Comparison of ENCODE assay signal across 8 mouse cellular contexts in the genomic region with DNA sequence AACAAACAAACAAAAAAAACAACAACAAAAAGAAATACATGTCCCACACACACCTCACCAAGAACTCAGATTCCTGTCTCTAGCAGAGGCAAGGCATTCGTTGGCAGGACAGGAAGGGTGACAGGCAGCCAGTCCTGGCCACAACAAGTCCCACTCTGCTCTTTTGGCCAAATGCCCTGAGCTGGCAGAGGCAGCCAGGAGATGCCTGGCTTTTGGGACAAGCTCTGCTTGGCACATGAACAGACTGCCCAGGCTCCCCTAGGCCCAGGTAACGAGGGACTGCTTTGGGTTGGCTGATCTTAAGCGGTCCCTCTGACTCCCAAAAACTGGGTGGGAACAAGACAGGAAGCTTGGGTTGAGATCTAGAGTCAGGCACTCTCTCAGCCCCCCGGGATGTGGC. TPM values are rescaled to one million over a fixed set of nuclear protein-coding genes. Genes with fewer than 3 reads are reported as not detected.
DNase-seq lines count a peak whose midpoint lies in the region; ATAC-seq and TF ChIP-seq lines count a peak whose summit lies in the region.

No protein-coding gene starts in this region.

- no peaks in the 10 kb centered on the region for H3K9me3 ChIP-seq in intestine, embryonic 15.5 days
- no peaks in the 10 kb centered on the region for H3K9me3 ChIP-seq in lung, embryonic 14.5 days (ENCODE audit: low read depth, low read length)
- H3K9me3 ChIP-seq in stomach, postnatal 0 days (ENCODE audit: control insufficient read depth, low read length), result no peaks in the 10 kb centered on the region

- H3K27ac ChIP-seq in intestine, embryonic 15.5 days, result 0 out of 2 replicates have a peak overlapping the region, but pooled peaks have one; percentile 81
- no peak overlapping the region for H3K27ac ChIP-seq in lung, embryonic 14.5 days (ENCODE audit: low read depth)
- no peak overlapping the region for H3K27ac ChIP-seq in stomach, postnatal 0 days (replicated peaks)

- peaks cover 47% of the 10 kb centered on the region for H3K4me1 ChIP-seq in intestine, embryonic 15.5 days (replicated peaks)
- peaks cover 19% of the 10 kb centered on the region for H3K4me1 ChIP-seq in lung, embryonic 14.5 days (ENCODE audit: insufficient read depth)
- H3K4me1 ChIP-seq in stomach, postnatal 0 days (replicated peaks; ENCODE audit: control insufficient read depth, insufficient read depth), result peaks cover 6% of the 10 kb centered on the region

- H3K4me3 ChIP-seq in intestine, embryonic 15.5 days (replicated peaks), result peak overlapping the region; percentile 90
- H3K4me3 ChIP-seq in lung, embryonic 14.5 days (ENCODE audit: low read depth, low read length), result peak overlapping the region; percentile 77
- H3K4me3 ChIP-seq in stomach, postnatal 0 days (ENCODE audit: low read depth, low read length), result peak overlapping the region; percentile 77

- no peak for TF ChIP-seq CTCF in lung, embryonic 14.5 days (IDR thresholded peaks at IDR 0.05; ENCODE audit: low read depth)
- TF ChIP-seq CTCF in stomach, postnatal 0 days (IDR thresholded peaks at IDR 0.05; ENCODE audit: low read depth), result no peak

- H3K4me2 ChIP-seq in intestine, embryonic 15.5 days (replicated peaks), result peak overlapping the region; percentile 87
- peak overlapping the region; percentile 99 for H3K4me2 ChIP-seq in lung, embryonic 14.5 days
- peak overlapping the region; percentile 66 for H3K4me2 ChIP-seq in stomach, postnatal 0 days (replicated peaks; ENCODE audit: low read depth)

- DNase-seq in left cerebral cortex, postnatal 10 days (ENCODE audit: extremely low spot score in 1 of 2, low spot score in 2 of 2), result peak; percentile 50 to 67
- DNase-seq in left cerebral cortex, adult 8-10 months (ENCODE audit: low spot score in 2 of 2), result no peak
- DNase-seq in cerebellum, adult 18-20 months, result peak; percentile 95 to 97
- peak; percentile 75 for DNase-seq in gastrocnemius, postnatal 14 days
- DNase-seq in lung, embryonic 14.5 days, result peak; percentile 46
- no peak for DNase-seq in stomach, postnatal 0 days (ENCODE audit: low spot score)
- no peak for DNase-seq in frontal cortex, postnatal 36 days (ENCODE audit: low spot score in 2 of 2)

- ATAC-seq in intestine, embryonic 15.5 days, result no peak
- no peak for ATAC-seq in lung, embryonic 14.5 days (ENCODE audit: insufficient read depth)
- ATAC-seq in stomach, postnatal 0 days (ENCODE audit: low FRiP score, low TSS enrichment), result no peak

- no peaks in the 10 kb centered on the region for H3K27me3 ChIP-seq in intestine, embryonic 15.5 days (replicated peaks)
- H3K27me3 ChIP-seq in lung, embryonic 14.5 days (ENCODE audit: insufficient read depth, low read length), result no peaks in the 10 kb centered on the region
- H3K27me3 ChIP-seq in stomach, postnatal 0 days (ENCODE audit: control insufficient read depth, insufficient read depth, low read length), result no peaks in the 10 kb centered on the region

- peak overlapping the region; percentile 87 for H3K9ac ChIP-seq in intestine, embryonic 15.5 days
- peak overlapping the region; percentile 77 for H3K9ac ChIP-seq in lung, embryonic 14.5 days
- H3K9ac ChIP-seq in stomach, postnatal 0 days (ENCODE audit: low read length), result peak overlapping the region; percentile 82

- TF ChIP-seq EP300 in stomach, postnatal 0 days (optimal IDR thresholded peaks at IDR 0.05), result no peak

- H3K36me3 ChIP-seq in intestine, embryonic 15.5 days, result 0 out of 2 replicates have a peak, but pooled peaks cover under 1% of the 10 kb centered on the region
- peaks cover 6% of the 10 kb centered on the region; the same call in 1 of the 2 replicates for H3K36me3 ChIP-seq in lung, embryonic 14.5 days (ENCODE audit: insufficient read depth)
- H3K36me3 ChIP-seq in stomach, postnatal 0 days (ENCODE audit: control insufficient read depth, insufficient read depth, low read length), result no peaks in the 10 kb centered on the region

- WGBS in intestine, embryonic 15.5 days, result 29% methylated on average over 4 of the region's 4 CpGs
- WGBS in lung, embryonic 14.5 days, result 26% methylated on average over 4 of the region's 4 CpGs
- WGBS in stomach, postnatal 0 days, result 19% methylated on average over 4 of the region's 4 CpGs

- intact Hi-C loops in left cerebral cortex, postnatal 10 days (cut with DNase I), result no loop called here
- intact Hi-C loops in gastrocnemius, postnatal 14 days (cut with DNase I; ENCODE audit: low total_unique reads), result no loop called here

RNA-seq across cellular contexts. Expression of a gene that starts 1.3 kb away (rescaled TPM):
- total RNA-seq in left cerebral cortex, postnatal 10 days (2021), result 10 to 100 TPM; 57.9 to 59.5 TPM
- 10 to 100 TPM; 65.4 to 71.4 (median 69.0) TPM for total RNA-seq in left cerebral cortex, adult 8-10 months (2022)
- total RNA-seq in gastrocnemius, postnatal 14 days (2021), result 10 to 100 TPM; 37.3 to 40.4 TPM
- polyA plus RNA-seq in intestine, embryonic 15.5 days (2015; fragmentation: Nextera tagmentation; extraction: Ambion mirVana), result 23.3 and 24.7 TPM in 2 replicates
- 24.7 and 30.3 TPM in 2 replicates for polyA plus RNA-seq in lung, embryonic 14.5 days (2014; fragmentation: Nextera tagmentation; extraction: Ambion mirVana)
- polyA plus RNA-seq in stomach, postnatal 0 days (2015; fragmentation: Nextera tagmentation; extraction: Ambion mirVana), result 7.5 and 8.6 TPM in 2 replicates

RNA-seq across cellular contexts. Expression of a gene that starts 34.2 kb away (rescaled TPM):
- total RNA-seq in left cerebral cortex, postnatal 10 days (2021), result 10 to 100 TPM; 28.1 to 37.1 TPM
- total RNA-seq in left cerebral cortex, adult 8-10 months (2022), result 10 to 100 TPM; 21.6 to 25.5 (median 23.3) TPM
- total RNA-seq in gastrocnemius, postnatal 14 days (2021), result 10 to 100 TPM; 10.1 to 12.6 TPM
- polyA plus RNA-seq in intestine, embryonic 15.5 days (2015; fragmentation: Nextera tagmentation; extraction: Ambion mirVana), result 4.6 and 4.8 TPM in 2 replicates
- 4.9 and 5.5 TPM in 2 replicates for polyA plus RNA-seq in lung, embryonic 14.5 days (2014; fragmentation: Nextera tagmentation; extraction: Ambion mirVana)
- polyA plus RNA-seq in stomach, postnatal 0 days (2015; fragmentation: Nextera tagmentation; extraction: Ambion mirVana), result 1.9 and 2.0 TPM in 2 replicates

RNA-seq across cellular contexts. Expression of a gene that starts 37.5 kb away (rescaled TPM):
- total RNA-seq in left cerebral cortex, postnatal 10 days (2021), result 10 to 100 TPM; 29.2 to 32.7 TPM
- total RNA-seq in left cerebral cortex, adult 8-10 months (2022), result 10 to 100 TPM; 31.9 to 33.7 (median 32.4) TPM
- 10 to 100 TPM; 10.5 to 12.0 TPM for total RNA-seq in gastrocnemius, postnatal 14 days (2021)
- 9.5 and 10.3 TPM in 2 replicates for polyA plus RNA-seq in intestine, embryonic 15.5 days (2015; fragmentation: Nextera tagmentation; extraction: Ambion mirVana)
- 8.7 and 9.6 TPM in 2 replicates for polyA plus RNA-seq in lung, embryonic 14.5 days (2014; fragmentation: Nextera tagmentation; extraction: Ambion mirVana)
- 21.7 and 22.4 TPM in 2 replicates for polyA plus RNA-seq in stomach, postnatal 0 days (2015; fragmentation: Nextera tagmentation; extraction: Ambion mirVana)

Comparison
In these comparisons a context has a peak if more than half of its experiments do, and no peak if none do; other contexts are left out.
1. DNase-seq: peak in left cerebral cortex, postnatal 10 days (2 of 2), cerebellum, adult 18-20 months (2 of 2), gastrocnemius, postnatal 14 days (single experiment) and lung, embryonic 14.5 days (single experiment); none in left cerebral cortex, adult 8-10 months (0 of 2), stomach, postnatal 0 days (single experiment) and frontal cortex, postnatal 36 days (0 of 2).
2. Peak in every context shown above with its lines, with median percentiles within 50 percentile points of each other: H3K4me2 ChIP-seq, H3K4me3 ChIP-seq and H3K9ac ChIP-seq.